Mouse (Mus musculus): ENCODE data around the gene Adsl. TPM values are rescaled to one million over a fixed set of nuclear protein-coding genes. Genes with fewer than 3 reads are reported as not detected.

The Adsl gene
- polyA plus RNA-seq, 1 experiment, result 47.2 TPM

- no peak for DNase-seq (ENCODE audit: low read depth)
These were observed 8.9 kb upstream of the Adsl start for GRCm38 (mm10) chr15:80939401-80939800.

GRCm38 (mm10) chr15:80941468-80942040 lies 6.7 kb upstream of the Adsl start:
- no peak for DNase-seq (ENCODE audit: low read depth)

GRCm38 (mm10) chr15:80945851-80946250 lies 2.4 kb upstream of the Adsl start:
- DNase-seq (ENCODE audit: low read depth), result no peak

- DNase-seq (ENCODE audit: low read depth), result no peak
These were observed 1.1 kb downstream of the Adsl start for GRCm38 (mm10) chr15:80949431-80949830.

GRCm38 (mm10) chr15:80950055-80950454 lies 1.8 kb downstream of the Adsl start:
- DNase-seq (ENCODE audit: low read depth), result no peak

- DNase-seq (ENCODE audit: low read depth), result no peak
These were observed 5.7 kb downstream of the Adsl start for GRCm38 (mm10) chr15:80953971-80954370.

GRCm38 (mm10) chr15:80954861-80955260 lies 6.6 kb downstream of the Adsl start:
- DNase-seq (ENCODE audit: low read depth), result no peak

- no peak for DNase-seq (ENCODE audit: low read depth)
These were observed 7.6 kb downstream of the Adsl start for GRCm38 (mm10) chr15:80955836-80956438.

- DNase-seq (ENCODE audit: low read depth), result no peak
These were observed 21.1 kb downstream of the Adsl start for GRCm38 (mm10) chr15:80969371-80969770.

- DNase-seq (ENCODE audit: low read depth), result no peak
These were observed 26.0 kb downstream of the Adsl start for GRCm38 (mm10) chr15:80974311-80974710.

- DNase-seq (ENCODE audit: low read depth), result no peak
These were observed 27.4 kb downstream of the Adsl start for GRCm38 (mm10) chr15:80975666-80976065.

- peak; percentile 12 for DNase-seq (ENCODE audit: low read depth)
These were observed 29.5 kb downstream of the Adsl start, which contains the start of gene Sgsm3 for GRCm38 (mm10) chr15:80977620-80978334. Sgsm3 (plus strand) TSS chr15:80977765.

GRCm38 (mm10) chr15:80979611-80980010 lies 31.3 kb downstream of the Adsl start:
- no peak for DNase-seq (ENCODE audit: low read depth)

GRCm38 (mm10) chr15:80981176-80981575 lies 32.9 kb downstream of the Adsl start:
- DNase-seq (ENCODE audit: low read depth), result no peak

GRCm38 (mm10) chr15:80983264-80983663 lies 35.0 kb downstream of the Adsl start:
- no peak for DNase-seq (ENCODE audit: low read depth)

- no peak for DNase-seq (ENCODE audit: low read depth)
These were observed 40.0 kb downstream of the Adsl start for GRCm38 (mm10) chr15:80988331-80988730.

- DNase-seq (ENCODE audit: low read depth), result no peak
These were observed 41.4 kb downstream of the Adsl start for GRCm38 (mm10) chr15:80989712-80990111.

GRCm38 (mm10) chr15:80994959-80995358 lies 46.7 kb downstream of the Adsl start:
- DNase-seq (ENCODE audit: low read depth), result no peak

- DNase-seq (ENCODE audit: low read depth), result no peak
These were observed 48.0 kb downstream of the Adsl start for GRCm38 (mm10) chr15:80996090-80996835.

- no peak for DNase-seq (ENCODE audit: low read depth)
These were observed 48.8 kb downstream of the Adsl start for GRCm38 (mm10) chr15:80997077-80997476.

- DNase-seq (ENCODE audit: low read depth), result no peak
These were observed 52.3 kb downstream of the Adsl start for GRCm38 (mm10) chr15:81000419-81001138.
